Mouse (Mus musculus): Measurements from ENCODE around the gene Cd180.

The Cd180 gene

GRCm38 (mm10) chr13:102693341-102693801, at the start of gene Cd180:
Cd180 (plus strand) TSS chr13:102693558.
- no peak for DNase-seq (ENCODE audit: low spot score in 2 of 2)

- DNase-seq (ENCODE audit: low spot score in 2 of 2), result no peak
Observed at GRCm38 (mm10) chr13:102644344-102644743, 49.0 kb upstream of the Cd180 start.

GRCm38 (mm10) chr13:102644789-102645551, 48.4 kb upstream of the Cd180 start:
- peak; percentile 44 to 72 for DNase-seq (ENCODE audit: low spot score in 2 of 2)

- DNase-seq (ENCODE audit: low spot score in 2 of 2), result no peak
Observed at GRCm38 (mm10) chr13:102646271-102646771, 47.0 kb upstream of the Cd180 start.

- no peak for DNase-seq (ENCODE audit: low spot score in 2 of 2)
Observed at GRCm38 (mm10) chr13:102647511-102647910, 45.8 kb upstream of the Cd180 start.

GRCm38 (mm10) chr13:102652303-102652889, 41.0 kb upstream of the Cd180 start:
- no peak for DNase-seq (ENCODE audit: low spot score in 2 of 2)

GRCm38 (mm10) chr13:102655071-102655570, 38.2 kb upstream of the Cd180 start:
- DNase-seq (ENCODE audit: low spot score in 2 of 2), result no peak

GRCm38 (mm10) chr13:102656153-102656690, 37.1 kb upstream of the Cd180 start:
- DNase-seq (ENCODE audit: low spot score in 2 of 2), result no peak

GRCm38 (mm10) chr13:102658223-102658839, 35.0 kb upstream of the Cd180 start:
- DNase-seq (ENCODE audit: low spot score in 2 of 2), result no peak

GRCm38 (mm10) chr13:102664041-102664440, 29.3 kb upstream of the Cd180 start:
- DNase-seq (ENCODE audit: low spot score in 2 of 2), result no peak

- DNase-seq (ENCODE audit: low spot score in 2 of 2), result peak in 1 of 2 experiments; percentile 56
Observed at GRCm38 (mm10) chr13:102664843-102665587, 28.3 kb upstream of the Cd180 start.

GRCm38 (mm10) chr13:102665588-102666232, 27.6 kb upstream of the Cd180 start:
- DNase-seq (ENCODE audit: low spot score in 2 of 2), result no peak

- no peak for DNase-seq (ENCODE audit: low spot score in 2 of 2)
Observed at GRCm38 (mm10) chr13:102666233-102666614, 27.1 kb upstream of the Cd180 start.

- DNase-seq (ENCODE audit: low spot score in 2 of 2), result no peak
Observed at GRCm38 (mm10) chr13:102666731-102667130, 26.6 kb upstream of the Cd180 start.

- DNase-seq (ENCODE audit: low spot score in 2 of 2), result no peak
Observed at GRCm38 (mm10) chr13:102667401-102667800, 26.0 kb upstream of the Cd180 start.

GRCm38 (mm10) chr13:102667842-102668241, 25.5 kb upstream of the Cd180 start:
- DNase-seq (ENCODE audit: low spot score in 2 of 2), result no peak

- no peak for DNase-seq (ENCODE audit: low spot score in 2 of 2)
Observed at GRCm38 (mm10) chr13:102668933-102669332, 24.4 kb upstream of the Cd180 start.

GRCm38 (mm10) chr13:102669522-102670256, 23.7 kb upstream of the Cd180 start:
- DNase-seq (ENCODE audit: low spot score in 2 of 2), result no peak

- DNase-seq (ENCODE audit: low spot score in 2 of 2), result no peak
Observed at GRCm38 (mm10) chr13:102670503-102670902, 22.9 kb upstream of the Cd180 start.

- DNase-seq (ENCODE audit: low spot score in 2 of 2), result no peak
Observed at GRCm38 (mm10) chr13:102674083-102674482, 19.3 kb upstream of the Cd180 start.

Measured in frontal cortex, postnatal 25 days (tissue).